Comparison of ENCODE assay signal across 8 mouse cellular contexts in the genomic region with DNA sequence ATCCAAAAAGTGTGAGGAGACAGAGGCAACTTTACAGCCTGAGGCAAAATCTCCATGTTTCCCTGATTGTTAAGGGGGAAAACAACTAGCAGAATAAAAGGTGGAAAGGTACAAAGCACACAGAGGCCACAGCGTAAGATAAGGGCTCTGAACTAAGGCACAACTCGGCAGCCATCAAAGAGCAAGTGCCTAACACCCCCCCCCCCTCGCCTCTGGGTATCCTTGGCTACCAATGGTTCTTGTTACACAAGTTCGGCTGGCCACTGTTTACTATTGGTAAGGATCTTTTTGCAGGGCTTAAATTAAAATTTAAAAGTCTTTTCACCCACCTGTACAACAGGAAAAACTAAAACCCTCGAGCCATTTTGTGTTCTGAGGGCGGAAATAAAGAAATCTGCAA. TPM values are rescaled to one million over a fixed set of nuclear protein-coding genes. Genes with fewer than 3 reads are reported as not detected.
DNase-seq lines count a peak whose midpoint lies in the region; ATAC-seq lines count a peak whose summit lies in the region.

No protein-coding gene starts in this region.

- H3K9me3 ChIP-seq in kidney, embryonic 14.5 days (ENCODE audit: control insufficient read depth, low read length): no peaks in the 10 kb centered on the region
- no peaks in the 10 kb centered on the region for H3K9me3 ChIP-seq in hindbrain, embryonic 14.5 days (ENCODE audit: control insufficient read depth, low read length)
- no peaks in the 10 kb centered on the region for H3K9me3 ChIP-seq in midbrain, embryonic 15.5 days

- no peaks in the 10 kb centered on the region for H3K4me1 ChIP-seq in kidney, embryonic 14.5 days (ENCODE audit: control insufficient read depth, insufficient read depth, low read length)
- peaks cover 10% of the 10 kb centered on the region; the same call in 1 of the 2 replicates for H3K4me1 ChIP-seq in hindbrain, embryonic 14.5 days (replicated peaks; ENCODE audit: control insufficient read depth, insufficient read depth, low read length)
- H3K4me1 ChIP-seq in midbrain, embryonic 15.5 days: peaks cover 8% of the 10 kb centered on the region; the same call in 1 of the 2 replicates

- no peak overlapping the region for H3K9ac ChIP-seq in kidney, embryonic 14.5 days (ENCODE audit: low read depth, low read length)
- H3K9ac ChIP-seq in hindbrain, embryonic 14.5 days: no peak overlapping the region
- H3K9ac ChIP-seq in midbrain, embryonic 15.5 days: no peak overlapping the region

- peak overlapping the region; percentile 62; the same call in 1 of the 2 replicates for H3K4me3 ChIP-seq in kidney, embryonic 14.5 days (ENCODE audit: low read length)
- H3K4me3 ChIP-seq in hindbrain, embryonic 14.5 days (replicated peaks; ENCODE audit: low read length): no peak overlapping the region
- H3K4me3 ChIP-seq in midbrain, embryonic 15.5 days: no peak overlapping the region; the same call in 1 of the 2 replicates

- no peak for DNase-seq in kidney, adult 18-20 months
- no peak for DNase-seq in hindbrain, embryonic 14.5 days (ENCODE audit: low spot score)
- no peak for DNase-seq in retina, postnatal 1 day
- no peak for DNase-seq in urinary bladder, postnatal 14 days (ENCODE audit: low spot score)
- no peak for DNase-seq in frontal cortex, postnatal 10 days (ENCODE audit: low spot score in 2 of 2)

- ATAC-seq in kidney, embryonic 14.5 days (ENCODE audit: low FRiP score, low TSS enrichment): no peak
- ATAC-seq in activated CD4-positive, CD25-positive, alpha-beta regulatory T cell, adult 4 months: peak; percentile 2
- no peak for ATAC-seq in hindbrain, embryonic 14.5 days (ENCODE audit: low FRiP score)
- ATAC-seq in midbrain, embryonic 15.5 days (replicated peaks): no peak

- peak overlapping the region; percentile 55 for H3K4me2 ChIP-seq in kidney, embryonic 14.5 days (replicated peaks; ENCODE audit: low read depth, low read length)
- H3K4me2 ChIP-seq in hindbrain, embryonic 14.5 days (replicated peaks): peak overlapping the region; percentile 77
- H3K4me2 ChIP-seq in midbrain, embryonic 15.5 days: peak overlapping the region; percentile 66

- H3K27me3 ChIP-seq in kidney, embryonic 14.5 days (ENCODE audit: control insufficient read depth, insufficient read depth, low read length): no peaks in the 10 kb centered on the region
- no peaks in the 10 kb centered on the region; the same call in 1 of the 2 replicates for H3K27me3 ChIP-seq in hindbrain, embryonic 14.5 days (ENCODE audit: control insufficient read depth, insufficient read depth, low read length)
- no peaks in the 10 kb centered on the region for H3K27me3 ChIP-seq in midbrain, embryonic 15.5 days (replicated peaks)

- 48% methylated on average over 6 of the region's 6 CpGs for WGBS in kidney, embryonic 14.5 days
- WGBS in hindbrain, embryonic 14.5 days: 32% methylated on average over 6 of the region's 6 CpGs
- WGBS in midbrain, embryonic 15.5 days: 31% methylated on average over 6 of the region's 6 CpGs

- H3K36me3 ChIP-seq in kidney, embryonic 14.5 days (ENCODE audit: control insufficient read depth, insufficient read depth, low read length): peaks cover 3% of the 10 kb centered on the region; the same call in 1 of the 2 replicates
- peaks cover 6% of the 10 kb centered on the region; the same call in 1 of the 2 replicates for H3K36me3 ChIP-seq in hindbrain, embryonic 14.5 days (replicated peaks; ENCODE audit: control insufficient read depth, insufficient read depth)
- H3K36me3 ChIP-seq in midbrain, embryonic 15.5 days (replicated peaks): no peaks in the 10 kb centered on the region

- no peak overlapping the region for H3K27ac ChIP-seq in kidney, embryonic 14.5 days (ENCODE audit: low read depth, low read length)
- H3K27ac ChIP-seq in hindbrain, embryonic 14.5 days: no peak overlapping the region
- H3K27ac ChIP-seq in midbrain, embryonic 15.5 days: no peak overlapping the region

RNA-seq across cellular contexts. Expression of gene Pdha1, which starts 2.5 kb away (rescaled TPM):
- polyA plus RNA-seq in kidney, embryonic 14.5 days (2014; fragmentation: Nextera tagmentation; extraction: Ambion mirVana): 79.9 and 115 TPM in 2 replicates
- polyA plus RNA-seq in activated CD4-positive, CD25-positive, alpha-beta regulatory T cell, adult 4 months (2017; shearing (Covaris generic)): 100 to 1,000 TPM; 168 to 176 TPM
- polyA plus RNA-seq in hindbrain, embryonic 14.5 days (2014; fragmentation: Nextera tagmentation; extraction: Ambion mirVana): 147 and 179 TPM in 2 replicates
- polyA plus RNA-seq in midbrain, embryonic 15.5 days (2015; fragmentation: Nextera tagmentation; extraction: Ambion mirVana): 128 and 135 TPM in 2 replicates
